Mouse (Mus musculus): ENCODE data around the gene H60b.
"Not testable (repeated sequence)": the region's sequence is repeated elsewhere in the genome, so short reads cannot be mapped to it uniquely, and the experiment has no call there.

The H60b gene

DNA sequence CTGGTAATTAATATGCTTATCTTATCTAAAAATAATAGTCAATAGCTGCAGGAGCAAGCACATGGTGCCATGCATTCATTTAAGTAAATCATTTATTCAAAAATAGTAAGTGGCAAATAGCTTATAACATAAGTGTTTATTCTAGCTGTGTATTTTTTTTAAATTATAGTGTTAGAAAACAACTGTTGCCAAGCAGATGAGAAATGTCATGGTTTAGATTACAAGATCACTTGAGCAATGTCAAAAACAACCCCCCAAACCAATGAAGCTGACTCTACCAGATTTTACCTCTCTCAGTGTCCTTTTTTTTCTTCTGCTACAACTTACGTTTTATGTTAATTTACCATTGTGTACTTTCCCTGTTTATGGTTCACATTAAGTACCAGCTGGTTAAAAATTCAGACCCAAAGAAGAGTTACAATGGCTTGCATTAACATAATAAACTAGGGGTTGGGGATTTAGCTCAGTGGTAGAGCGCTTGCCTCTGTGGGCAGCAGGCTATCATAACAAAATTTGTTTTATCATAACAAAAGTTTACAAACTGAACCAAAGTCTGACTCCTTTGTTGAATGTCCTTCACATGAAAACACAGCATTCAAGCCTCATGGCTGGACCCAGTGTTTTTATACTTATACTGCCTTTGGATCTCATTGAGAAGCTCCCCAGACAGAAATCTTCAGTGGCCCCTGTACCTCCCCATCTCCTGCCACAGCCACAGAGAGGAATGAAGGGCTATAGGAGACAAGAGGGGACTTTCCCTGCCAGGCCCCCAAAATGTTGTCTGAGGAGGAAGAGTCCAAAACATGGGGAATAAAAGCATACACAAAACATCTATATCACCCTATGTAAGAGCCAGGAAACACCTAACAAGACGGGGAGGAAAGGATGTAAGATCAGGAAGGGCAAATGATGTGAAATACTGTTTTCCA is 3.3 kb upstream of the H60b start:
- Histone ChIP-seq H3K27me3 (ENCODE audit: control insufficient read depth, insufficient read depth, low read length, poor library complexity, severe bottlenecking) (peaks cover 4% of the 10 kb centered on the region; the same call in 1 of the 2 replicates), H3K36me3 (ENCODE audit: control insufficient read depth, insufficient read depth, low read length, poor library complexity, severe bottlenecking) (no peaks in the 10 kb centered on the region)
- DNase-seq (ENCODE audit: low read depth, low spot score), result no peak

DNA sequence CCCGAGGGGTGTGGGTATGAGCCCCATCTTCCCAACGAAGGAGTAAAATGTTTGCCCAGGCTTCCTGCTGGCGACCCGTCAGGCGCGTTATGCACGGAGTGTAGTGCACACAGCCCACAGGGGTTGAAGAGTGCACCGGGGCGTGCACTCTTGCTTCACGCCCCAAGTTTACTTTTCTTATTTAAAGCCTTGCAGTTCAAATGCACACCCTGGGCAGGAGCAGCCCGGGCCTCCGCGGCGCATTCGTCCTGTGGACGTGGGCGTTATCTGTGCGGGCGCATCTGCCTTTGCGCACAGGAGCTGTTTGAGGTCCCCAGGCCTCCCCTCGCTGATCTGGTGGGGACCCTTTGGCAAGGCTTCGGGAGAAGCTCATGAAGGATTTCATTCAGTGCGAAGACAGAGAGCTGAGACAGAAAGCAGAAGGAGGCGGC is 760 bp downstream of the H60b start:
- no peaks in the 10 kb centered on the region for H3K36me3 ChIP-seq (ENCODE audit: control insufficient read depth, insufficient read depth, low read length, poor library complexity, severe bottlenecking)
- H3K27me3 ChIP-seq (ENCODE audit: control insufficient read depth, insufficient read depth, low read length, poor library complexity, severe bottlenecking), result peaks cover 4% of the 10 kb centered on the region; the same call in 1 of the 2 replicates
- no peak for DNase-seq (ENCODE audit: low read depth, low spot score)

DNA sequence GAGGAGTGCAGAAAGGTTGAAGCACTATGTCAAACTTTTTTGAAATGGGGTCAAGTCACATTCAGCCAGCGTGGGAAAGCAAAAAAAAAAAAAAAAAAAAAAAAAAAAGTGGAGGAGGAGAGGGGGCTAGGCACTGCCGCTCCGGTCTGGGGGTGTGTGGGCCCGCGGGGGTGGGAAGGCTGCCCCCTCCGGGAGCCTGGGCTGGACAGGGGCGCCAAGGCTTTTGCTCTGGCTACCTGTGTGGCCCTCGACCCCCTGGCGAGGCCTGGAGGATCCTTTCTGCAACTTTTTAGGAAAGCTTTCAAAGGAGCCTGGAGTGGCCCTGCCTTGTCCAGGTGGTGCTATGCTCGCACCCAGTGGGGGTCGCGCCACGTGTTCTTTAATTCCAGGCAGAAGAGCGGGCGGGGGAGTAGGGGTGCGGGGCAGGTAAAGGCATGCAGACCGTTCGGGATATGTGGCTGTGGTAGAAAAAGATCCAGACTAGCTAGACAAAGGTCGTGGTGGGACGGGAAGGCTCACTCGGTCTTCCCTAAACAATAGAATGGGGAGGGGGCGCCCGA is 1.3 kb downstream of the H60b start:
- peaks cover 4% of the 10 kb centered on the region; the same call in 1 of the 2 replicates for H3K27me3 ChIP-seq (ENCODE audit: control insufficient read depth, insufficient read depth, low read length, poor library complexity, severe bottlenecking)
- no peak for DNase-seq (ENCODE audit: low read depth, low spot score)
- no peaks in the 10 kb centered on the region for H3K36me3 ChIP-seq (ENCODE audit: control insufficient read depth, insufficient read depth, low read length, poor library complexity, severe bottlenecking)

DNA sequence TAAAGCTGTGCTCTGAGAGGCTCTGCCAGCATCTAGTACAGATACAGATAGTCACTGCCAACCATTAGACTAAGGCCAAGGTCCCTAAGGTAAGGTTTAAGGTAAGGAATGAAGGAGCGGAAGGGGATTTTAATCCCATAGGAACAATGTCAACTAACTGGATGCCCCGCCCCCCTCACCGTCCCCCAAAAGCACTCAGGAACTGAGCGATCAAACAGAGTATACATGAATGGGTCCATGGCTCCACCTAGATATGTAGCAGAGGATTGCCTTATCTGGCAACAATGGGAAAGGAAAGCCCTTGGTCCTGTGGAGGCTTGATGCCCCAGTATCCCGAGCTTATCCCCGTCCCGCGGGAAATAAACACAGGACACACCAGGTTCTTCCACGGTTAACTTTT is 4.9 kb downstream of the H60b start:
- not testable (repeated sequence) for H3K36me3 ChIP-seq (ENCODE audit: control insufficient read depth, insufficient read depth, low read length, poor library complexity, severe bottlenecking); H3K27me3 ChIP-seq (ENCODE audit: control insufficient read depth, insufficient read depth, low read length, poor library complexity, severe bottlenecking); DNase-seq (ENCODE audit: low read depth, low spot score)

DNA sequence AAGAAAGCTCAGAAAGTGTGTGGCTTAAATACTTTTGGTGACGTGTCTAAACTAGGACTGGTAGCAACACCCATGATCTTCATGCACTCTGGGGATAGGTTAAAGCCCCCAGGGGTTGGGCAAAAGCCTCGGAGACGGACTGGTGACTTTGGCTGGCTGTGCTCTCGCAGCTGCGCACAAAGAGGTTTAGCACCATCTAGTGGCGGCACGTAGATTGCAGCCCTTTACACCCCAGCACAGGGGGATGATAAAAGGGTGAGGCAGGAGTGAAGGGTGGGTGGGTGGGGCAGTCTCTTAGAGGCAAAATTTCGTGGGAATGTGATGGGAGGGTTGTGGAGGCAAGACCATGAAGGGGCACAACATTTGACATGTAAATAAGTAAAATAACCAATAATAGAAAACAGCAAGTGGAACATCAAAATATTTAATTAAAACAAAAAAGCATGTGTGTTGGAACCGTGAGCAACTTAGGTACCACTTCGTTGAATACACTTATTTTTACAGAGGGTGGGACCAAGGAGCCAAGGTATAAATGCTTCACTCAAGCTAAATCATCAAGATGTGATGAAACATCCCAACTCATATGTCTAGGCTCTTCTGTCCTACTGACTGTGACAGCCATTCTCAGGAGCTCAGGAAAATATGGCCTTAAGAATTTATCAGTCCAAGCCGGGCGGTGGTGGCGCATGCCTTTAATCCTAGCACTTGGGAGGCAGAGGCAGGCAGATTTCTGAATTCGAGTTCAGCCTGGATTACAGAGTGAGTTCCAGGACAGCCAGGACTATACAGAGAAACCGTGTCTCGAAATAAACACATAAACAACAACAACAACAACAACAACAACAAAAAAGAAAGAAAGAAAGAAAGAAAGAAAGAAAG is 5.6 kb downstream of the H60b start:
- not testable (repeated sequence) for DNase-seq (ENCODE audit: low read depth, low spot score); H3K36me3 ChIP-seq (ENCODE audit: control insufficient read depth, insufficient read depth, low read length, poor library complexity, severe bottlenecking); H3K27me3 ChIP-seq (ENCODE audit: control insufficient read depth, insufficient read depth, low read length, poor library complexity, severe bottlenecking)

DNA sequence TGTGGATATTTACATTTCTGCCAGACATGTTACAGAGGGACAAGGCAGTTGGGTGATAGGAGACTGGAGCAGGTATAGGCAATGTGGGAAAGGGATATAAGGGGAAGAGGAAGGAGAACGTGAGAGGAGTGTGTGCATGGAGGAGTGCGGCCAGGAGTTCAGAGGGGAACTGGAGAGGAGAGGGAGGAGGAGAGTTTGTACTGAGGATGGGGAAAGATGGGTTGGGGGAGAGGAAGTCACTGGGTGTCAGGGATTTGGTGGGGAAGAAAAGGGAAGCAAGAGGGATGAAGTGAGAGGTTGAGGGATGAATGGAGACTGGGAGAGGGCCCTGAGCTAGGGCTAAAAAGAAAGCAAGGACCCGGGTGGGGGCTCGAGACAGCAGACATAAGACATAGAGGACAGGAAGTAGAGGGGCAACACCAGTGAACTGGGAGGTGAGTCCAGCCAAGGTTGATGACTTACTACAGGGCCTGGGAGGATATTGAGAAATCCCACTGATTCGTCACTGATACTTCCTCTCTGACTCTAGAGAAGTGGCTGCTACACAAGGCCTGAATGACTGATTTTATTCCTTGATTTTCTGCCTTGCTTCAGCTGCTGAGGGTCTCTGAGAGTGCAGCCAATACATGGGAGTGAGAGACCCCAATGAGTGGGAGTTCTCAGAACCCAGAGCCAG is 7.1 kb downstream of the H60b start:
- DNase-seq (ENCODE audit: low read depth, low spot score), result not testable (repeated sequence)

DNA sequence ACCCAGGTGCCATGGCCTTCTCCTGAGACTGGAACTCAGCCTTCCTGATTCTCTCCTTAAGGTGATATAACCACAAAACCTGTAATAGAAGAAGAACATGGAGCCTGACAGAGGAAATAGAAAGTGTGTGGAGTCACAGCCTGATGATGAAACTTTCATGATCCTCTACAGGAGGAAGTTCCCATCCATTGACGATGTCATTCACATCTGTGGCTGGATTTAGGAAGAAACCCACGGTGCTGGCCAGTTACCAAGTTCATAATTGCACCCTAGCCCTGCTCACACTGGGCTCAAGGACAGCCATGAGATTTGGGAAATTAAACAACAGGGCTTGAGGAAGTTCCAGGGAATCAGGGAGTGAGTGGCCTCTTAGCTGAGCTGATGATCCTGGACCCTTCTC is 7.6 kb downstream of the H60b start:
- not testable (repeated sequence) for H3K27me3 ChIP-seq (ENCODE audit: control insufficient read depth, insufficient read depth, low read length, poor library complexity, severe bottlenecking); DNase-seq (ENCODE audit: low read depth, low spot score); H3K36me3 ChIP-seq (ENCODE audit: control insufficient read depth, insufficient read depth, low read length, poor library complexity, severe bottlenecking)

More for the DNA sequence above, 7.1 kb downstream of the H60b start:
- not testable (repeated sequence) for H3K27me3 ChIP-seq (ENCODE audit: control insufficient read depth, insufficient read depth, low read length, poor library complexity, severe bottlenecking); H3K36me3 ChIP-seq (ENCODE audit: control insufficient read depth, insufficient read depth, low read length, poor library complexity, severe bottlenecking)

DNA sequence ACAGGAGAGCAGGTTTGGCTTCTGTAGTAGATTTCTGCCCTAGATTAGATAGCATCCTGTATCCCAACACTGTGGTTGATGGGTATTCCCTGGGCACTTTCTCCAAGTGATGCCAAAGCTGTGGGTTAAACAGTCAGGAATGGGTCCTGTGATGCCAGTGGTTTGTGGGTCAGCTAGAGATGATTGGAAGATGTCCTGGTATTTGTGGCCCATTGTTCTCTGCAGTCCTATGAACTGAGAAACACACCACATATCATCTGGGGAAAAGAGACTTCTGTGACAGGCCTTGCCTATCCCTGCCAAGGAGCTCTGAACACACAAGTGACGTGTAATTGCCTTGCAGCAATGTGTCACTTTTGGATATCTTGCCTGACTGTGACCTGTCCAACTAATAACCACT is 8.7 kb downstream of the H60b start:
- not testable (repeated sequence) for H3K27me3 ChIP-seq (ENCODE audit: control insufficient read depth, insufficient read depth, low read length, poor library complexity, severe bottlenecking); DNase-seq (ENCODE audit: low read depth, low spot score); H3K36me3 ChIP-seq (ENCODE audit: control insufficient read depth, insufficient read depth, low read length, poor library complexity, severe bottlenecking)

DNA sequence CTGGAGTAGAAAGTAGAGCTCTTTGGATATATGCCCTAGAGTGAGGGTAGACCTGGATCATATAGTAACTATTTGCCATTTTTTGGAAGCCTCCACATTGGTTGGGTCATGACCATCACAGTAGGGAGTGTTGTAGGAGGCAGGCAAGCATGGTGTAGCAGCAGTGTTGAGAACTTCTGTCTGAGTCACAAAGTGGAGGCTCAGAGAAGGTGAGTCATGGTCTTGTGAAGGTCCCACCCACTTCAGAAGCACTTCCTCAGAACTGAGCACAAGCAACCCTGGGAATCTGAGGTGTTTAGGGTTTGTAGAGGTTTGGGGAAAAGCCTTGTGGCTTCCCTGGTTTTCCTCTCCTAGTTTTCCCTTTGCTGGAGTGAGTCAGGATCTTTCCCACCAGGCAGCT is 10.7 kb downstream of the H60b start:
- not testable (repeated sequence) for H3K27me3 ChIP-seq (ENCODE audit: control insufficient read depth, insufficient read depth, low read length, poor library complexity, severe bottlenecking); H3K36me3 ChIP-seq (ENCODE audit: control insufficient read depth, insufficient read depth, low read length, poor library complexity, severe bottlenecking); DNase-seq (ENCODE audit: low read depth, low spot score)

DNA sequence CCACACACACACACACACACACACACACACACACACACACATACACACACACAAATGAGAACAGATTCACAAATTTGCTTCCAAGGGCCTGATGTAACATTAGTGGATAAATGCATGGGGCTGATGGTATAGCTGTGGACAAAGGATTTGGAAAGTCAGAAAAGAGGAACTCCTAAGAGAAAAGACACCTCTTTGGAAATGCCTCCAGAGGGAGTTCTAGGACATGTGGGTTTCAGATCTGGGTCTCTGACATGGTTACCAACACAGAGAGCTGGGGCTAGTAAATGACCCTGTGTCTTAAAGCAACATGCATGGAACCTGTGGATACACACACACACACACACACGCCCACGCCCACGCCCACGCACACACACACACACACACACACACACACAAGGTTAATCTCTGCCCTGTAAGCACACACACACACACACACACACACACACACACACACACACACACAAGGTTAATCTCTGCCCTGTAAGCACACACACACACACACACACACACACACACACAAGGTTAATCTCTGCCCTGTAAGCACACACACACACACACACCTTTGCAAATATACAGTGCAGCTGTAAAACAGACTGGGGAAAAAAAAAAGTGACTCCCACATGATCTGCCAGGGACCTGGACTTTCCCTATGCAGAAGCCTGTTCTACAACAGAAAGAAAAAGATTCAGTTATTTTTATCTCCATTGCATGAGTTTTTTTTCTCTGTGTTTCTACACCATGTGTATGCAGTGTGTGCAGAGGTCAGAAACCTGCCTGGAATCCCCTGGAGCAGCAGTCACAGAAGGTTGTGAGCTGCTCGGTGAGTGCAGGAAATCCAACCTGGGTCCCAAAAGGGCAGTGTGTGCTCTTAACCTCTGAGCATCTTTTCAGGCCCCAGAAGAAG is 14.3 kb downstream of the H60b start:
- DNase-seq (ENCODE audit: low read depth, low spot score); H3K27me3 ChIP-seq (ENCODE audit: control insufficient read depth, insufficient read depth, low read length, poor library complexity, severe bottlenecking); H3K36me3 ChIP-seq (ENCODE audit: control insufficient read depth, insufficient read depth, low read length, poor library complexity, severe bottlenecking): not testable (repeated sequence)

DNA sequence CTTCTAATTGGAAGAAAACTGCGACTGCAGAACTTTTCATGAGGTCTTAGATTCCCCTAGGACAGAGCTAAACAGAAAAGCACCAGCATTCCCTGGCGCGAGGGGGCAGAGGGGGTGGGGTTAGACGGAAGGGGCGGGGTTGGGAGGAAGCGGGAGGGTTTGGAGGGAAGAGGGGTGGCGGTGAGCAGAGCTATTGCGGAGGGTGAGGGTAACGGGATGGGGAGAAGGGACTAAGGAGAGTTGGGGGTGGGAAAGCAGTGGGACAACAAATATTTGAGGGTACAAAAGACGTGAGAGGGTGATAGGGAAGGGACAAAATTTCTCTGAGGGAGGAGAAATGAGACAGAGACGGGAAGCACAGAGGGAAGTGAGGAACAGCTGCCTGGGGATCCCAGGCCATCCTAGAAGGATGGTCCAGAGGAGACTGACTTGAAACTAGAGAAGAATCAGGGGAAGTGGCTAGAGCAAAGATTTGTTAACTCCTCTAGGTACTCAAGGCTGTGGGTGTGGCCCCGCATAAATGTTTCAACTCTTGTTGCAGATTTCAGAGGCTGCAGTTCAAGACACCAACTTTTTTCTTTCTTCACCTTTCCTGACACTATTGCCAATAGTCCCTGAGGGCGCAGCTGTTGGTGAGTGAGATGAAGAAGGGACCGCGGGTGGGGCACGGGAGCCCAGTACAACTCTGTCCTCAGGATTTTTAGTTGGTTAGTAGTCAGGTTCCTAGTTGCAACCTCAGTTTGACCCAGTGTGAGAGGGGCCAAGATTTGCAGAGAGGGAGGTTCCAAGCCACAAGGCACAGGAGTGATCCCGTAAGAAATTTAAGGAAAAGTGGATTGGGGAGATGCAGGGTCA is 15.2 kb downstream of the H60b start:
- not testable (repeated sequence) for DNase-seq (ENCODE audit: low read depth, low spot score); H3K27me3 ChIP-seq (ENCODE audit: control insufficient read depth, insufficient read depth, low read length, poor library complexity, severe bottlenecking); H3K36me3 ChIP-seq (ENCODE audit: control insufficient read depth, insufficient read depth, low read length, poor library complexity, severe bottlenecking)

DNA sequence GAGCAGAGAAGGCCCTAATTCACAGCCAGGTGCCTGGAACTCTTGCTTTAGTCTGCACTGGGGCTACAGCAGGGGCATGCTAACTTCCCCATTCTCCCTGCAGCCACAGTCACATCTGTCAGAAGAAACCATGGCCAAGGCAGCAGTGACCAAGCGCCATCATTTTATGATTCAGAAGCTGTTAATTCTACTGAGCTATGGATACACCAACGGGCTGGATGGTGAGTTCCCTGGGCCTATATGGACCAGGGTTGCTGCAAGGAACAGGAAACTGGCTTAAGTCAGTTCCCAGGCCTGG is 15.8 kb downstream of the H60b start:
- H3K27me3 ChIP-seq (ENCODE audit: control insufficient read depth, insufficient read depth, low read length, poor library complexity, severe bottlenecking); H3K36me3 ChIP-seq (ENCODE audit: control insufficient read depth, insufficient read depth, low read length, poor library complexity, severe bottlenecking); DNase-seq (ENCODE audit: low read depth, low spot score): not testable (repeated sequence)

DNA sequence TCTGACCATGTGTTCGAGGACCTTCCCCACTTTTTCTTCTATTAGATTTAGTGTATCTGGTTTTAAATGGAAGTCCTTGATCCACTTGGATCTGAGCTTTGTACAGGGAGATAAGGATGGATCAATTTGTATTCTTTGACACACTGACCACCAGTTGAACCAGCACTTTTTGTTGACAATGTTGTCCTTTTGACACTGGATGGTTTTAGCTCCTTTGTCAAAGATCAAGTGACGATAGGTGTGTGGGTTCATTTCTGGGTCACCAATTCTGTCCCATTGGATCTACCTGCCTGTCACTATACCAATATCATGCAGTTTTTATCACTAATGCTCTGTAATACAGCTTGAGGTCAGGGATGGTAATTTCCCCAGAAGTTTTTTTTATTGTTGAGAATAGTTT is 18.1 kb downstream of the H60b start:
- not testable (repeated sequence) for DNase-seq (ENCODE audit: low read depth, low spot score); H3K36me3 ChIP-seq (ENCODE audit: control insufficient read depth, insufficient read depth, low read length, poor library complexity, severe bottlenecking); H3K27me3 ChIP-seq (ENCODE audit: control insufficient read depth, insufficient read depth, low read length, poor library complexity, severe bottlenecking)

Data from splenic B cell, adult 2 months (primary cell).